Mouse (Mus musculus) erythroblast, embryonic 14.5 days (primary cell): ENCODE measurements at regions not wholly inside any gene's neighbourhood (a gene's known extent, or its start where the extent isn't known, plus 50 kb on each side); places are given as distances from the start of the nearest gene placed in this dataset.

ENCODE experiments used
- GATA1 ChIP-seq: IDR thresholded peaks from 2 replicates; pipeline ENCODE4 v1.6.1; 2012; ENCODE audit warnings: low read length, inconsistent platforms, mixed read lengths
- TAL1 ChIP-seq: IDR thresholded peaks from 3 replicates; pipeline ENCODE4 v1.6.1; 2012; ENCODE audit warnings: low read length, inconsistent platforms, mixed read lengths

DNA sequence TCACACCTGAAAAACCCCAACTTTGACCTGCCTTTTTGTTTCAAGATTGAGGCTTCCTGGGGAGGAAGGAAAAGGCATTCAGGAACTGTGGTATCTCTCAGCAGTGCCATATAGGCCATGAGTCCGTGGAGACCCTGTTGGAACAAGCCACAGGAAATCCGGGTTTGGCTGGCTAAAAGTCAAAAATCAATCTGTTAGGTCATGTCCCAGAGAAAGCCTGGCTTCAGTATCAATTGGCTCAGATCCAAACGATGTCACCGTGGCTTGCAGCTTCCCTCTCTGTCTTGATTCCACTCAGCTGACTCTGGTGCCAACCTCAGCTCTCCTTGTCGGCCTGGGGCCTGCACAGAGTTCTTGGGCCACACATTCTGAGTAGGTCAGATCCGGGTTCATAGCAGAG, 191.1 kb downstream of the Shq1 start:
- TF ChIP-seq GATA1 (no peak), TAL1 (no peak)
